Mouse (Mus musculus): ENCODE results near the gene Krtap27-1.

GRCm38 (mm10) chr16:88635142-88635541 is 36.3 kb downstream of the Krtap27-1 start:
- no peak for TF ChIP-seq CHD2 (IDR thresholded peaks at IDR 0.05; ENCODE audit: low read depth, low read length)
- no peak for TF ChIP-seq ZC3H11A (IDR thresholded peaks at IDR 0.05; ENCODE audit: borderline replicate concordance, low read depth, low read length)
- no peak for TF ChIP-seq MAFK (IDR thresholded peaks at IDR 0.05; ENCODE audit: insufficient read depth, low read depth, low read length)
- TF ChIP-seq HCFC1 (IDR thresholded peaks at IDR 0.05; ENCODE audit: borderline replicate concordance, insufficient read depth, low read length): no peak
- TF ChIP-seq ZNF384 (IDR thresholded peaks at IDR 0.05; ENCODE audit: low read depth, low read length): no peak

Measured in ES-E14 (cell line).